Mouse (Mus musculus): Measurements from ENCODE around the gene Usp9x.
A peak's percentile ranks its signal among the peaks of the same experiment; 100 is the strongest.

Usp9x gene

GRCm38 (mm10) chrX:13072461-13072982 lies 1.2 kb downstream of the Usp9x start:
- peak; percentile 56 for DNase-seq (ENCODE audit: low read depth, low spot score)

- no peak for DNase-seq (ENCODE audit: low read depth, low spot score)
These were observed 14.3 kb downstream of the Usp9x start for GRCm38 (mm10) chrX:13085621-13086020.

DNA sequence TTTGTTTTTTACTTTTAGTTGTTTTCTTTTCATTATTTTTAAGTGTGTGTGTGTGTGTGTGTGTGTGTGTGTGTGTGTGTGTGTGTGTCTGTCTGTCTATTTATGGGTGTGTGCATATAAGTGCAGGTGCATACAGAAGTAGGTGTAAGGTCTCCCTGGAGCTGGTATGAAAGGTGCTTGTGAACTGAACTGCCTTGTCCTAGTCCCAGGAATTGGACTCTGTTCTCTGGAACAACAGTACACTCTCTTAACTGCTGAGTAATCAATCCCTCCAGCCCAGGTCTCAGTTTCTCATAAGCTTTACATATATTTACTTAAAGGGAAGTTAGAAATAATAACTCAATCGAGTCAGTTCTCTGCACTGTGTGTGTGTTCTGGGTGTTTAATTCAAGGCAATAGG lies 25.7 kb downstream of the Usp9x start:
- no peak for DNase-seq (ENCODE audit: low read depth, low spot score)

DNA sequence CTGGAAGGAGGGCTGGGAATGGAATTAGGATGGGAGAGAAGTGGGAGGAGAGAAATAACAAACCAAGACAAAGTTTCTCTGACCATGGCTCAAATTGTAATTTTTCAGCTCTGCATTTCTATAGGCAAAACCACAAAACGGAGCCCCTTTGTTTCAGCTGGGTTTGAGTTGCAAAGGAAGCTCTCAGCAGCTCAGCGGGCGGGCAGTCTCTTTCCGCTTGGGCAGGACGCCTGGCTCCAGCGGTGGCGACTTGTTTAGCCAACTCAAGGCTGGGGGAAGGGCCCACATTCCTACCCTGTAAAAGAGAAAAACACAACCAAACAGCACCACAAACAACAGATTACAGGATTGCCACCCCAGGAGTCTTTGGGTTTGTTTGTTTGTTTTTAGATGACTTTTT lies 135.2 kb downstream of the Usp9x start:
- DNase-seq (ENCODE audit: low read depth, low spot score) = no peak

DNA sequence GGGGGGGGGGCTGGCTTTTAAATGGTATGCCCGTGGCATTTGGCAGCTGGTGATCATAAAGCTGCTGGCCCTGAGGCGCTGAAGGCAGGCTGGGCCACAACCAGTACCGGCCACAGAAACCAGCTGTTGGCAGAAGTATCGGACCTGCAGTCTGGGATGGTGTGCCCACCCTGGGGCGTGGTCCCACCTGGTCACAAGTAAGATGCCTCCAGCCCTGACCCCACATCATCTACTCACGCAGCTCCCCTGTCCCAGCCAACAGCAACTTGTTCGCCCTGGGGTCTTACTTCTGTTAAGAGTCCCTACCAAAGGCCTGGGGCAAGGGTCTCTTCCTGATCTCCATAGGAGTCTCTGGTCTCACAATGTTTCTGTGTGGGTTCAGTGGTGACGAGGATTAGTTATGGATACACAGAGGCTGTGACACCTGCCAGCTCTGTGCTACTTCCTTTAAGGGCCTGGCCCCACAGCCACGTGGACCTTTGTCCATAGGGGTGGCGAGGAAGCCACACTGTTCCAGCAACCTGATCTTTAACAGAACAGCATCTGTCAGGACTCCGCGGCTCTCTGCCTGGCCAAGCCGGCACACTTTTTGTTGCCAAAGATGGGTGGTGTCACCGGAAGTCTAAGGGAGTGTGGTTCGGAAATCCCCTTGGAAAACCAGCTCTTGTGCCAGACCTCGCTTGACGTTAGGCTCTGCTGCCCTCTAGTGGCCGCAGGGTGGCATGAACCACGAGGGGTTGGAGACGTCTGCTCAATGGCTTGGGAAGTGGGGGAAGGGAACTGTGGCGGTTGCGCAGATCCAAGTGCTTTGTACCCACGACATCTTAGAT lies 136.4 kb downstream of the Usp9x start:
- DNase-seq (ENCODE audit: low read depth, low spot score) = peak; percentile 84

- no peak for DNase-seq (ENCODE audit: low read depth, low spot score)
These were observed 137.1 kb downstream of the Usp9x start for GRCm38 (mm10) chrX:13208404-13208803.

GRCm38 (mm10) chrX:13214275-13214674 lies 143.0 kb downstream of the Usp9x start:
- DNase-seq (ENCODE audit: low read depth, low spot score) = no peak

All from retina, postnatal 7 days (tissue).